Mouse (Mus musculus) heart, postnatal 4 days (tissue): ENCODE measurements around the gene Stoml1. TPM values are rescaled to one million over a fixed set of nuclear protein-coding genes. Genes with fewer than 3 reads are reported as not detected.
"Not testable (repeated sequence)": the region's sequence is repeated elsewhere in the genome, so short reads cannot be mapped to it uniquely, and the experiment has no call there.

Experiments
- DNase-seq: peaks from one replicate; pipeline ENCODE4 v3.0.0; 2021
- total RNA-seq, 2 experiments: library from RNA; stranded (reverse); gene quantifications; 2 replicates each; pipeline ENCODE4 v1.2.3; 2021

Gene Stoml1
- total RNA-seq, 2 experiments from 2014 or later: 14.2 to 17.1 TPM

GRCm38 (mm10) chr9:58241780-58242485, 11.0 kb upstream of the Stoml1 start:
- peak; percentile 72 for DNase-seq

GRCm38 (mm10) chr9:58242696-58243095, 10.3 kb upstream of the Stoml1 start:
- DNase-seq: no peak

GRCm38 (mm10) chr9:58243696-58244095, 9.3 kb upstream of the Stoml1 start:
- no peak for DNase-seq

GRCm38 (mm10) chr9:58246083-58246591, 6.8 kb upstream of the Stoml1 start:
- no peak for DNase-seq

GRCm38 (mm10) chr9:58247064-58247759, 5.8 kb upstream of the Stoml1 start:
- DNase-seq: peak; percentile 87

GRCm38 (mm10) chr9:58248746-58249413, 4.1 kb upstream of the Stoml1 start:
- DNase-seq: no peak

- DNase-seq: peak; percentile 81
These were observed 3.3 kb upstream of the Stoml1 start, which contains the start of gene Pml for GRCm38 (mm10) chr9:58249592-58250192. Gene Pml, minus strand, starts transcription at chr9:58249786.

- DNase-seq: no peak
These were observed 2.6 kb upstream of the Stoml1 start for GRCm38 (mm10) chr9:58250322-58250721.

- not testable (repeated sequence) for DNase-seq
These were observed 2.2 kb upstream of the Stoml1 start for GRCm38 (mm10) chr9:58250730-58251129.

- DNase-seq: not testable (repeated sequence)
These were observed 800 bp downstream of the Stoml1 start for GRCm38 (mm10) chr9:58253805-58254122.

GRCm38 (mm10) chr9:58255105-58255504, 2.1 kb downstream of the Stoml1 start:
- DNase-seq: no peak

- DNase-seq: no peak
These were observed 3.0 kb downstream of the Stoml1 start for GRCm38 (mm10) chr9:58255704-58256685.

- no peak for DNase-seq
These were observed 9.5 kb downstream of the Stoml1 start for GRCm38 (mm10) chr9:58262507-58262906.

- DNase-seq: no peak
These were observed 12.4 kb downstream of the Stoml1 start for GRCm38 (mm10) chr9:58265368-58265767.

- no peak for DNase-seq
These were observed 13.6 kb downstream of the Stoml1 start for GRCm38 (mm10) chr9:58266571-58267011.

- DNase-seq: no peak
These were observed 14.1 kb downstream of the Stoml1 start for GRCm38 (mm10) chr9:58267046-58267445.

GRCm38 (mm10) chr9:58268384-58269313, 15.7 kb downstream of the Stoml1 start:
- DNase-seq: peak; percentile 75

- DNase-seq: no peak
These were observed 17.1 kb downstream of the Stoml1 start for GRCm38 (mm10) chr9:58270081-58270480.

GRCm38 (mm10) chr9:58271109-58271508, 18.1 kb downstream of the Stoml1 start:
- DNase-seq: no peak

GRCm38 (mm10) chr9:58271551-58271950, 18.6 kb downstream of the Stoml1 start:
- DNase-seq: not testable (repeated sequence)
